Mouse (Mus musculus): ENCODE measurements around the gene Chmp3. TPM values are rescaled to one million over a fixed set of nuclear protein-coding genes. Genes with fewer than 3 reads are reported as not detected.

The Chmp3 gene
- total RNA-seq (2021) = 100 to 1,000 TPM in 1 of 2 experiments, 10 to 100 TPM in 1; 92.9 to 102 TPM
- long read RNA-seq, experiment 1, transcript Chmp3-201 (6 exons, 2,654 nt) = major isoform, 52 of 81 reads
- long read RNA-seq, experiment 1, transcript Chmp3-202 (7 exons, 998 nt) = minor isoform, 5 of 81 reads
- long read RNA-seq, experiment 1, partial matches to known transcripts = 7 of 81 reads
- long read RNA-seq, experiment 1, other reads (novel, unspliced or antisense) = 17 of 81 reads
- long read RNA-seq, experiment 2, transcript Chmp3-201 (6 exons, 2,654 nt) = major isoform, 94 of 136 reads
- long read RNA-seq, experiment 2, partial matches to known transcripts = 17 of 136 reads
- long read RNA-seq, experiment 2, other reads (novel, unspliced or antisense) = 20 of 136 reads

DNA sequence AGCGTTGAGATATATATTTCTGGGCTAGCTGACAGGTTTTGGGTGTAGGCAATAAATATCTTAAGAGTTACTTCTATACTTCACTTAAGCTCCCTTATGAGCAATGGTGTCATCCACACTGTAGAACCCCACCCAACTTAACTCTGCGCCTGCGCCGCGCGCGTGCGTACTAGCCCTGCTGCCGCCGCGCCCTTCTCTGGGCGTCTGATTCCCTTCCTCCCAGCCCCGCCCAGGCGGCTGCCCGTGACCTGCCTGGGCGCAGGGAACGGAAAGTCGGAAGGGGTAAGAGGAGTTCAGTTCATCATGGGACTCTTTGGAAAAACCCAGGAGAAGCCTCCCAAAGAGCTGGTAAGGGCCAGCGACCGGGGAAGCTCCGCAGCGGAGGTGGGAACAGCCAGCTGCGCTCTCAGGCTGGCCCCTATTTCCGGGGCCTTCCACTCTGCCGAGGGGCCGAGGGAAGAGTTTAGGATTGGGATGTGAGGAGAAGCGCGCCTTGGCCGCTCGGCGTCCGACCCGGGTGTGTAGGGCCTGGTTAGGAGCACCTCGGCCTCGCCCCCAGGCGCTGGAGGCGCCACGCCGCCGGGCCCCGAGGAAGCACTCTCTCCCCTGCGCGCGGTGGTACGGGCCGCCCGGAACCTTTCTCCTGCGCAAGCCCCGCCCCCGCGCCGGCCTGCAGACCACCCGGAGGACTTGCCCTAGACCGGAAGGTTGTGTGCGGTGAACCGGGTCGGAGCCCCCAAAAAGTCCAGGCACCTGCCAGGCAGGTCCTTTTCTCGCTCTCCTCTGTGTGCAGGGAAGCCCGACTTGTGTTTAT lies at the start of gene Chmp3:
Gene Chmp3 (plus strand): TSS at position 112 of the 814 bp plus-strand sequence.
- peak; percentile 96 to 97 for DNase-seq (ENCODE audit: low spot score in 2 of 2)

DNA sequence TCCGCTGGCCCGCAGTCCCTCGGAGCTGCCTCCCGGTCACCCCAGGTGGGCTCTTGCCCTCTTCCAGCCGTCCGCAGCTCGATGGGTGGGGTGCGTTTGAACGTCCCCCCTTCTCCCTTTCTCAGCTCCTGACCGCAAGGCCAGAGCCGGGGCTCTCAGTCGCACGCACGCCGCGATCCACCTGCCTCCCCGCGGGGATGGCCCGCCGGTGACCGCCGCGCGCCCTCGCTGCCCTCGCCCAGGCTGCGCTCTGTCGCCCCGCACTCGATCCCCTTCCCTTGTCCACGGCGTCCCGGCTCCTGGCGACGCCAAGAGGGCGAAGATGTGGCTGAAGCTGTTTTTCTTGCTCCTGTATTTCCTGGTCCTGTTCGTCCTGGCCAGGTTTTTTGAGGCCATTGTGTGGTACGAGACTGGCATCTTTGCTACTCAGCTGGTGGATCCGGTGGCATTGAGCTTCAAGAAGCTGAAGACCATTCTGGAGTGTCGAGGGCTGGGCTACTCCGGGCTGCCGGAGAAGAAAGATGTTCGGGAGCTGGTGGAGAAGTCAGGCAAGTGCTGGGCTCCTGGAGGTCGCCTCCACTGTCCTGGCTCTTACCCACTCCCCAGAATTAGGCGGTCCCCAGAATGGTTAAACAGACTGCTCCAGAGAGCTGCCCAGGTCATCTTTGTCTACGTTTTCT lies 49.1 kb upstream of the Chmp3 start:
- peak; percentile 26 to 29 for DNase-seq (ENCODE audit: low spot score in 2 of 2)

GRCm38 (mm10) chr6:71500575-71500974 lies 43.0 kb upstream of the Chmp3 start:
- no peak for DNase-seq (ENCODE audit: low spot score in 2 of 2)

DNA sequence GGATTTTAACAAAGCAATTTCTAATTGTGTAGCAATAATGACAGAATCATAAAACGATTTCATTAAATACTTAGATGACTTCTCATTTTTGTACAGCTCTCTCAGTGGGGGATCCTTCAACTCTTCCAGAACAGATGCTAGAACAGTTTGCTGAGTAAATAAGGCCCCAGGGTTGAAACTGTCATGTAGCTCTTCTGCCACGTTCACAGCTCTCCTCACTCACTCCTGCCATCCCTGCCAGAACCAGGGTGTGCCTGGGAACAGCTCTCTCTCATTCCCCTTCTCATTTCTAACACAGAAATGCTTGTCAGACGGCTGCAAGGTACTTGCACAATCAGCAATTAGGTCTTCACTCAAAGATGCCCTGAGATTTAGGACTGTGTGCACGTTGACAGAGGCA lies 40.6 kb upstream of the Chmp3 start:
- no peak for DNase-seq (ENCODE audit: low spot score in 2 of 2)

- DNase-seq (ENCODE audit: low spot score in 2 of 2) = no peak
Observed at GRCm38 (mm10) chr6:71503670-71504069, 39.9 kb upstream of the Chmp3 start.

DNA sequence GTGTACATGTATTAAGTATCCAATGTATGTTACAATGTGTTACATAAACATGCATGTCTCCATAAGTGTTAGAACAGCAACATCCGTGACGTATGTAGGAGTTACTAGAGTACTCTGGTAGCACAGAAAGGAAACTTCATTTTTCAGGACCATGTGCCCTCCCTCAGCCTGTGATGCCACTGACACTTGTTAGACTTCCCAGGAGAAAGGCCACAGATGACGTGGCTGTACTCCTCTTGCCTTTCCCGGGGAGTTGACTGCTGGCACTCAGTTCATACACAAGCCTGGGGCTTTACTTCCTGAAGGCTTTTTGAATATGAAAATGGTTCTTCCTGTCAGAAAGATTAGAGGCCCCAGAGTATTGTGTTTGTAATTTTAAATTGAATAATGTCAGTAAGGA lies 39.5 kb upstream of the Chmp3 start:
- no peak for DNase-seq (ENCODE audit: low spot score in 2 of 2)

DNA sequence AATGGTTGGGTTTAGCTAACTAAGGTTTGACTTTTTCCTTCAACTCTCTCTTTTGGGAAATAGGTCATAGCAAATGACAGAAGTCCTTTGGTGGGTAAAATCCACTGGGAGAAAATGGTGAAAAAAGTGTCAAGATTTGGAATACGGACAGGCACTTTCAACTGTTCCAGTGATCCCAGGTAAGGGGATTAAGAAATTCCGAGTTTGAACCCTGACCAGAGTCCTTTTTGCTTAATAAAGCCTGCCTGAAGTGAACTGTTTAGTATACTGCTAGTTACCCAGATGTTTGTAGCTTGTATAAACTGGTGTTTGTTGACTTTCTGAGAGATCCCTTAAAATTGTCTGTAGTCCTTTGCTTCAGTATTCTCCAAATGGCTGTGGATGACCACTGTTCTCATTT lies 37.9 kb upstream of the Chmp3 start:
- DNase-seq (ENCODE audit: low spot score in 2 of 2) = no peak

DNA sequence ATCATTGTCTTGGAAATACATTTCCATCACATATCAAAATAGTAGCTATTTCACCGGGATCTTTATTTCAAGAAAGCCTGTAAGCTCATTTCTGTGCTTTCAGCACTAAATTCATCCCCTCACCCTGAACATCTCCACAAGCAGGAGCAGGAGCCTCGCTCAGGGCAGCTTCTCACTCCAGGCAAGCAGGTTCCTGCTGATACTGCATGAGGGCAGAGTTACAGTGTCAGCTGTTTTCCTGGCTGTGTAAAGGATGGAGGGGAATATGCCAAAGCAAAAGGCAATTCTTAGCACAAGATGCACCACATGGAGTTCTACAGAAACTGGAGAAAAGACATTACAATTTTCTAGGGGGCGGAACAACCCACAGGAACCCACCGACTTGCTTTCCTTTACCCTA lies 24.1 kb upstream of the Chmp3 start:
- DNase-seq (ENCODE audit: low spot score in 2 of 2) = no peak

DNA sequence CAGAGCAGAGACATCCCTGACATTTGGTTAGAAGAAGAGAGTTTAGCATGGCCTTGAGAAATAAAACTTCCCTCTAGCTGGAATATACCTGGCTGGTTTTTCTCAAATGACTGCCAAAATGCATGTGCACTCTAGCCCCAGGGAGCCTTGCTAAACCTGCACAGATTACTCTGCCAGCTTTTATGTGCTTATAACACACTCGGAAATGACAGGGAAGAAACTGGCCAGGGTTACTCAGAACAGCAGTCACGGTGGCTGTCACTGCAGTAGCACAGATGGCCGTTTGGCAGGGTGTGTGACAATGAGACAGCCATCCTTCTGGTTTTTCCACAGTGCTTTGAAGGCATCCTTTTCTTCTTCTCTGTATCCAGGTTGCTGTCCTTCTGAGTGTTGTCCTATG lies 18.0 kb upstream of the Chmp3 start:
- no peak for DNase-seq (ENCODE audit: low spot score in 2 of 2)

DNA sequence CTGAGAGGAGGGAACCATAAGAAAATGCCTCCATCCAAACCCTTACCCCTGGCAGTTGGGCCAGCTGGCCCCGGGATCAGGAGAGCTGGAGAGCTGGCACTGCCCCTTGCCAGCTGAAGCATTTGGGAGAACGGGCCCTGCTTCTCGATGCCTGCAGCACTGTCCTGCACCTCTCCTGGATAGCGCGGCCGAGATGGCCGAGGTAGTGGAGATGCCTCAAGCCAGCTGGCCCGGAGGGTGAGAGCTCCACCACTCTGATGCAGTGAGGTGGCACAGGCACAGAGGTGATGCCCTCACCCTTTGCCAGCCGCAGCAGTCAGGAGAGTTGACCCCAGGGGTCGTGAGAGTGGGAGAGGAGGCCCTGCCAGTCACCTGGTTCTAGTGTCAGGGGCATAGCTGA lies 16.5 kb upstream of the Chmp3 start:
- no peak for DNase-seq (ENCODE audit: low spot score in 2 of 2)

DNA sequence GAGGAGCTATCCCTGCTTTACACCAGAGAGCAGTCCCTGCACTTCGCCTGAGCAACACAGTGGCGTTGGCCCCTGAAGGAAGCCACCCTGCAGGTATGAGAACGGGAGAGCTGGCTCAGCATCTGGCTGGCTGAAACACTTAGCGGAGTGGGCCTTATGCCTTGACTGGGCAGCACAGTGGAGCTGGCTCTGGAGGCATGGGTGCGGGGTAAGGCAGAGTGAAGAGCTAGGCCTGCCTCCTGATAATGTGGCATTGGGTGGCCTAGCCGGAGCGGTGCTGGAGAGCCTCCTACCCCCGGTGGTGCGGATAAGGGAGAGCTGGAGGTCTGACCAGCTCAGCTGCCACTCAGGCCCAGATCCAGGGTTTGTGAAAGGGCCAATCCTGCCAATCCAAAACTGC lies 15.8 kb upstream of the Chmp3 start:
- no peak for DNase-seq (ENCODE audit: low spot score in 2 of 2)

- no peak for DNase-seq (ENCODE audit: low spot score in 2 of 2)
Observed at GRCm38 (mm10) chr6:71530176-71530575, 13.4 kb upstream of the Chmp3 start.

- DNase-seq (ENCODE audit: low spot score in 2 of 2) = no peak
Observed at GRCm38 (mm10) chr6:71537286-71537685, 6.3 kb upstream of the Chmp3 start.

DNA sequence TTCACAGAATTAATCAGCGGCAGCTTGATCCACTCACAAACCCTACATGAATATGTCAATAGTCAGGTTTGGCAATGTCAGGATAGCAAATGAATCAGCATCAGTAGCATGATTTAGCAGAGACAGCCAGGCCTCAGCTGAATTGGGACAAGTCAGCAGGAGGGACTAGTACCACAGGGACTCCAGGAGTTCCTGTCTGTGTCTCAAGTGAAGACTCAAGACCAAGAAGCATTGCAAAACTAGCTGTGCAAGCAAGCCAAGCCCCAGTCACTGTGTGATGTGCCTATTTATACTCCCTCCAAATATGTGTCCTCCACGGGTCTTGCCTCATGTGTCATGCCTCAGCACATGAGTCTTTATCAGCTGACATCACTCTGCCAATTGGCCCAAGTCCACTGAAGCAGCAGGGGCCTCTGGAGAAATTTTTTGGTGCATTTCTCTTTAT lies 11.9 kb downstream of the Chmp3 start:
- DNase-seq (ENCODE audit: low spot score in 2 of 2) = no peak

DNA sequence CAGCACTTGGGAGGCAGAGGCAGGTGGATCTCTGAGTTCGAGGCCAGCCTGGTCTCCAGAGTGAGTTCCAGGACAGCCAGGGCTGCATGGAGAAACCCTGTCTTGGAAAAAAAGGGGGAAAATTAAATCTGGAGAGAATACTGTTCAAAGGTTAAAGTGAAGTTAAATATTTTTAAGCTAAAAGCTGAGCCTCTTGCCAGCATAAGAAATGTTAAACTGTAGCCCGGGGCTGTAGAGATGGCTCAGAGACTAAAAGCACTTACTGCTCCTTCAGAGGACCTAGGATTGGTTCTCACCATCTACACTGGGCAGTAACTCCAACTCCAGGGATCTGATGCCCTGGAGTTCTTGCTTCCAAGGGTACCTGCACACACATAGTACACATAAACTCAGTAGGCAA lies 13.2 kb downstream of the Chmp3 start:
- DNase-seq (ENCODE audit: low spot score in 2 of 2) = no peak

DNA sequence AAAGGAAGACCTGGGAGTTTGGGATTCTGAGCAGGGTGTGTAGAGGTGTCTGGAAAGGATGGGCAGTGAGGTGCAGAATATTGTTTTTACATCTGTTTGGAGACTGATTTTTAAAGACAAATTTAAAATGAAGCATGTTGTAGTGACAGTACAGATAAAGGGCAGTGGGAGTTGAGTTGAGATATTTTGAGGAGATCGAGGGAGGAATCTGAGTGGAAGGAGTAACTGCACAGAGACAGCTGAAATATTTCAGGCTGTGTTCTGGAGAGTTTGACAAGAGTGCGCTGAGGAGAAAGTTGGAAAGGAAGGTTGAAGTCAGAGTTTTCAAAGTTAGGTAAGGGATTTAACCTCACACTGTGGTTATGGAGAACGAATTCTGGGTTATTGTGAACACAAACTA lies 25.0 kb downstream of the Chmp3 start:
- DNase-seq (ENCODE audit: low spot score in 2 of 2) = no peak

- DNase-seq (ENCODE audit: low spot score in 2 of 2) = no peak
Observed at GRCm38 (mm10) chr6:71569025-71569424, 25.4 kb downstream of the Chmp3 start.

DNA sequence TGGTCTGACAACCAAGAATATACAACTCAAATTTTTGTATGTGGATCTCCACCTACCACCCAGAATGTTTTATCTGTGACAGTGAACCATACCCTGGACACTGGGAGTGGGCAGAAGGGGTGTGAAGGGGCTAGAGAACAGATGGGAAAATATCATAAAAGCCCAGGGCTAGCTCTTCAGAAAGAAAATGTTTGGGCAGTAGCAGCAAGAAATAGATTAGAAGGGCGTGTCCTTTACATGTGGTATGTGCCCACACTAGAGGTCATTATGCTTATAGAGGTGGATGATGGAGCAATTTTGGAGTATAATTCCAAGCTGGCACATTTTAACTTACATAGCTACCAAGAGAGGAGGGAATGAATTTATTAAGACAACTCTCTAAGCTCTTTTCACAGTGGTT lies 31.8 kb downstream of the Chmp3 start:
- no peak for DNase-seq (ENCODE audit: low spot score in 2 of 2)

GRCm38 (mm10) chr6:71579478-71579877 lies 35.9 kb downstream of the Chmp3 start:
- DNase-seq (ENCODE audit: low spot score in 2 of 2) = no peak

- DNase-seq (ENCODE audit: low spot score in 2 of 2) = no peak
Observed at GRCm38 (mm10) chr6:71583198-71583597, 39.6 kb downstream of the Chmp3 start.

DNA sequence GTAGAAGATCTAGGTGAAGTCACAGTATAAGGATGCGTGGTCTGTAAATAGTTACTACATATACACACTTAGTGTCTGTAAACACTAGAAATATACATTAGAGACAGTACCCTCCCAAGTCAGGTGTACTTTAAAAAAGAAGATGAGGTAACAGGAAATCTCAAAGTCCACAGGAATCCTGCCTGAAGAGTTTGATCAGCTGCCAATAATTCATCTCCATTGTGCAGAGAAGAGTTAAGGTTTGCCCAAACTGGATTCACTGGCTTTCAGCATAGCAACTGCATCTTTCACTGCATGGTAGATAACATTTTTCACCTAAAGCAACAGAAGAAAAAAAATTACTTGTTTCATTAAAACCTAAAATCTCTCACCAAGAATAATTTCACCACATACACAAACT lies 45.8 kb downstream of the Chmp3 start:
- no peak for DNase-seq (ENCODE audit: low spot score in 2 of 2)

GRCm38 (mm10) chr6:71590154-71590553 lies 46.6 kb downstream of the Chmp3 start:
- DNase-seq (ENCODE audit: low spot score in 2 of 2) = no peak
